Mouse (Mus musculus) stomach, embryonic 16.5 days (tissue): ENCODE results near the gene Map3k10. TPM values are rescaled to one million over a fixed set of nuclear protein-coding genes. Genes with fewer than 3 reads are reported as not detected.
"Not testable (repeated sequence)": the region's sequence is repeated elsewhere in the genome, so short reads cannot be mapped to it uniquely, and the experiment has no call there.

Experiments used
- ATAC-seq: fragments of 200-750 bp; cut with Nextera tagmentation; 2 replicates; pipeline ENCODE4 v1.8.0; 2017; ENCODE audit warnings: moderate number of reproducible peaks, moderate TSS enrichment; ENCODE audit not compliant: insufficient read depth, low FRiP score
- H3K27ac ChIP-seq: fragments of 300-500 bp; sonication (generic); 2 replicates; pipeline ENCODE4 v1.5.1; 2014; ENCODE audit warnings: low read length
- H3K27me3 ChIP-seq: fragments of 300-500 bp; sonication (generic); 2 replicates; pipeline ENCODE4 v1.6.1; 2014; ENCODE audit warnings: low read length, control low read depth, mixed read lengths; ENCODE audit not compliant: control insufficient read depth, insufficient read depth
- H3K36me3 ChIP-seq: fragments of 300-500 bp; sonication (generic); 2 replicates; pipeline ENCODE4 v1.6.1; 2014; ENCODE audit warnings: low read length; ENCODE audit not compliant: control insufficient read depth, insufficient read depth
- H3K4me1 ChIP-seq: fragments of 300-500 bp; sonication (generic); 2 replicates; pipeline ENCODE4 v1.6.1; 2014; ENCODE audit warnings: low read length, control low read depth, mixed read lengths; ENCODE audit not compliant: control insufficient read depth, insufficient read depth
- H3K4me2 ChIP-seq: fragments of 300-500 bp; sonication (generic); 2 replicates; pipeline ENCODE4 v1.6.1; 2014; ENCODE audit warnings: low read depth, low read length, mixed read lengths
- H3K4me3 ChIP-seq: fragments of 300-500 bp; sonication (generic); replicated peaks from 2 replicates; pipeline ENCODE4 v1.5.1; 2014; ENCODE audit warnings: mild to moderate bottlenecking, low read length
- H3K9ac ChIP-seq: fragments of 300-500 bp; sonication (generic); 2 replicates; pipeline ENCODE4 v1.6.1; 2014; ENCODE audit warnings: low read length
- H3K9me3 ChIP-seq: fragments of 300-500 bp; sonication (generic); replicated peaks from 2 replicates; pipeline ENCODE4 v1.6.1; 2016; ENCODE audit warnings: low read length, control low read depth; ENCODE audit not compliant: control insufficient read depth
- WGBS: fragments of 180-500 bp; shearing (Covaris S2); extraction: QIAGEN DNeasy Blood & Tissue Kit; methylation state at CpG from one replicate; pipeline ENCODE4 v1.1.7; 2014; 5-methylcytosine and 5-hydroxymethylcytosine counted together
- polyA plus RNA-seq: library from polyadenylated mRNA; unstranded; fragments of >200 nt; fragmentation: Nextera tagmentation; extraction: Ambion mirVana; gene quantifications from 2 replicates; pipeline ENCODE4 v1.2.1, GENCODE M21; 2015

Gene Map3k10
- polyA plus RNA-seq, 1 experiment from 2014 or later = 4.1 TPM

DNA sequence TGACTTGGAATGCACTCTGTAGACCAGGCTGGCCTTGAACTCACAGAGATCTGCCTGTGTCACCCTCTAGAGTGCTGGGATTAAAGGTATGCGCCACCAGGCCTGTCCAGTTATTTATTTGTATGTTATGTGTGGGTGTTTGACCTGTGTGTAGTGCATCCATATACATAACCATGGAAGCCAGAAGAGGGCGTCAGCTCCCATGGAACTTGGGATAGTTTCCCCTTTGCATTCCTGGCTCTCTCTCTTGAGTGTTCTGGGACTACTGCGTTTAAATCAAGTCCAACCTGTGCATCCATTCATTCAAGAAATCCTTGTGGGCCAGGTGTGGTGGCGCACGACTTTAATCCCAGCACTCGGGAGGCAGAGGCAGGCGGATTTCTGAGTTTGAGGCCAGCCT, 27.9 kb downstream of the Map3k10 start:
- Histone ChIP-seq H3K27me3 (no peaks in the 10 kb centered on the region), H3K9me3 (no peaks in the 10 kb centered on the region), H3K27ac (no peak overlapping the region), H3K9ac (no peak overlapping the region), H3K4me3 (no peak overlapping the region), H3K4me1 (no peaks in the 10 kb centered on the region), H3K4me2 (no peak overlapping the region), H3K36me3 (no peaks in the 10 kb centered on the region)
- no peak for ATAC-seq
- 86% methylated on average over 7 of the region's 7 CpGs for WGBS

DNA sequence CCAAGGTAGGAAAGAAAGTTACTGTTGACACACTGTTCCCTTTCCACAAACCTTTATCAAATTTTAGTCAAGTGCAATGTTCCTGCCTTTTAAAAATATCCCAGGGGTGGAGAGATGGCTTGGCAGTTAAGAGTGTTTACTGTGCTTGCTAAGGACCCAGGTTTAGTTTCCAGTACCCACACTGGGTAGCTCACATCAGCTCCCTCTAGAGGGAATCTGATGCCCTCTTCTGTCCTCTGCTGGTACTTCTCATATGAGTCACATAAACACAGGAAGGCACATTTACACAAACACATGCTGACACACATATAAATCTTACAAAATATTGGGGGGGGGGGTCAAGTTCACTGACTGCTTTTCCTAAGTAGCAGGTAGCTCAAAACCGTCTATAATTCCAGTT, 29.9 kb downstream of the Map3k10 start:
- WGBS = 56% methylated on average over 1 of the region's 1 CpGs
- no peaks in the 10 kb centered on the region for H3K4me1 ChIP-seq

DNA sequence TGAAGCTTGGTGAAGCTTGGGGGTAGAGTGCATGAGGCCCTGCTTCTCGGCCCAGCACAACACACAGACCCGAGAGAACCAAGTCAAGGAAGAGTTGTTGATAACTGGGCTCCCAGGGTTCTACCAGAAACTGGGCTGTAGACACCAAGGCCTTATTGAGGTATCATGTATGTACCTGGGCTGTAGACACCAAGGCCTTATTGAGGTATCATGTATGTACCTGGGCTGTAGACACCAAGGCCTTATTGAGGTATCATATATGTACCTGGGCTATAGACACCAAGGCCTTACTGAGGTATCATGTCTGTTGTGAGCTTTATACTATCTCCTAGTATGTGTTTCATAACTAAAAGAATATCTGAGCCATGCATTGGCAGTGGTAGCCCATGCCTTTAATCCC, 39.3 kb downstream of the Map3k10 start:
- H3K27me3 ChIP-seq, H3K9me3 ChIP-seq, H3K4me3 ChIP-seq, H3K27ac ChIP-seq, ATAC-seq, H3K4me1 ChIP-seq, H3K9ac ChIP-seq, H3K36me3 ChIP-seq, H3K4me2 ChIP-seq: not testable (repeated sequence)
- 89% methylated on average over 2 of the region's 2 CpGs for WGBS

More for the DNA sequence above, 29.9 kb downstream of the Map3k10 start:
- no peaks in the 10 kb centered on the region for H3K27me3 ChIP-seq
- no peak overlapping the region for H3K27ac ChIP-seq
- no peak overlapping the region for H3K4me2 ChIP-seq
- no peak overlapping the region for H3K4me3 ChIP-seq
- no peaks in the 10 kb centered on the region for H3K36me3 ChIP-seq
- H3K9me3 ChIP-seq = no peaks in the 10 kb centered on the region
- no peak overlapping the region for H3K9ac ChIP-seq
- no peak for ATAC-seq

DNA sequence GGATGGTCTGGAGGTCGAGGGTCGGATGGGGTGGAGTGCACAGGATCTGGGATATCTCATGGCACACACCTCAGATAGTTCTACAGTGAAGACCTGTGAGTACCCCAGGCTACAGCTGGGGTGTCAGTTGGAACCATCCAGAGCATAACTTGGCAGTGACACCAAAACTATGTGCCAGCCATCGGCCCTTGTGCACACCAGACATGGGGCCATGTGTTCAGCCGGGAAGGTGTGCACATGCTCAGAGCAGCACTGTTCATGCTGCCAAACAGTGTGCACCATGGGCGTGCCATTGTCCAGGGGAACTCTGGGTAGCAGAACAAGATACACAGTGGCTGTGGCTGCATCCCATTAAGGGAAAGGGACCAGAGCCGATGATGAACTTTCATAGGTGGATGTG, 39.7 kb downstream of the Map3k10 start:
- no peak for ATAC-seq
- H3K9me3 ChIP-seq = no peaks in the 10 kb centered on the region
- no peak overlapping the region for H3K4me2 ChIP-seq
- no peak overlapping the region for H3K4me3 ChIP-seq
- no peak overlapping the region for H3K9ac ChIP-seq
- no peaks in the 10 kb centered on the region for H3K27me3 ChIP-seq
- H3K4me1 ChIP-seq = no peaks in the 10 kb centered on the region
- no peak overlapping the region for H3K27ac ChIP-seq
- peaks cover 4% of the 10 kb centered on the region for H3K36me3 ChIP-seq
- WGBS = 96% methylated on average over 6 of the region's 6 CpGs

DNA sequence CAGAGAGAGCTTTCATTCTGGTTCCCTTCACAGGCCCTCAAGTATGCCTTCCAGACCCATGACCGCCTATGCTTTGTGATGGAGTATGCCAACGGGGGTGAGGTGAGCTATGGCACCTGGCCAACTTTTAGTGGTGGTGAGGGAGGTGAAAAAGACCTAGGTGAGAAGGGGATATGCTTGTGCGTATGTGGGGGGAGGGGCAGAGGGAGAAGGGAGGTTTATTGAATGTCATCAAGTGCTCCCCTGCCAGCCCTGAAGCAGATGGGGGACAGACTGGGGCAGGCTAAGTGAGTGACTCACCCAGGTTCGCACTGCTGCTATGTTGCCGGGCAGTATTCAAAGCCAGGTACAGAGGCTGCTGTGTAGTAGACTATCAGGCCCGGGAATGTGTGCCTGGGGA, 41.2 kb downstream of the Map3k10 start:
- Histone ChIP-seq H3K36me3 (peaks cover 4% of the 10 kb centered on the region), H3K9me3 (no peaks in the 10 kb centered on the region), H3K27ac (no peak overlapping the region), H3K4me2 (no peak overlapping the region), H3K4me1 (no peaks in the 10 kb centered on the region), H3K4me3 (no peak overlapping the region), H3K9ac (no peak overlapping the region), H3K27me3 (no peaks in the 10 kb centered on the region)
- WGBS = 90% methylated on average over 6 of the region's 6 CpGs
- ATAC-seq = no peak

DNA sequence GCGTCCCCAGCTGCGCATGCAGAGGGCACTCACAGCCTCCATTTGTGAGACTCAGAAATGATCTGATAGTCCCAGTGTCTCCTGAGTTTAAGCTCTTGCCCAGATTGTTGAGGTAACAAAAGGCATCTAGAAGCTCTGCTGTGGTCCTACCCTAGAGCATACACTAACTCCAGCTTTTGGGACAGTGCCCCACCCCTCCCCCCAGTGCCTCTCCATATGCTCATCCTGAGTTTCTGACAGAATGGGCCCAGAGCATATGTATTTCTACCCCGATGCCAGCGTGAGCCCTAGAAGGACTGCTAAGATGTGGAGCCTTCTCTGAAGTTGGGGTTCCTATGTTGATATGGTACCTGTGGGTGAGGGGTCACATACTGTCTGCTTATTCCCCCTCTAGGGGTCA, 43.0 kb downstream of the Map3k10 start:
- H3K27me3 ChIP-seq = no peaks in the 10 kb centered on the region
- no peaks in the 10 kb centered on the region for H3K4me1 ChIP-seq
- no peaks in the 10 kb centered on the region for H3K9me3 ChIP-seq
- no peak for ATAC-seq
- no peak overlapping the region for H3K27ac ChIP-seq
- no peak overlapping the region for H3K4me3 ChIP-seq
- H3K9ac ChIP-seq = no peak overlapping the region
- H3K36me3 ChIP-seq = peaks cover 4% of the 10 kb centered on the region
- no peak overlapping the region for H3K4me2 ChIP-seq
- 98% methylated on average over 4 of the region's 4 CpGs for WGBS

DNA sequence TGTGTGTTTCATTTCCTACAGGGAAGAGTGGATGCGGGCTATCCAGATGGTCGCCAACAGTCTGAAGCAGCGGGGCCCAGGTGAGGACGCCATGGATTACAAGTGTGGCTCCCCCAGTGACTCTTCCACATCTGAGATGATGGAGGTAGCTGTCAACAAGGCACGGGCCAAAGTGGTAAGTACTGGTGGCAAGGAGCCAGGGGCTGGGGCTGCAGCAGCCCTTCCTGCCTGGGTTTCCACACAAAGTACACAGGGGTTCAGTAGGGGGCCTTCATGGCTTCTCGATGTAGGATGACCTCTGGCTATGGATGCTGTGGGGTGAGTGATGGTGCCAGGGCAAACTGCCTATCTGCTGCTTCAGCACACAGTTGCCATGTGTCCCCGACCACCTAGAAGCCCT, 45.6 kb downstream of the Map3k10 start:
- WGBS = 92% methylated on average over 7 of the region's 7 CpGs

DNA sequence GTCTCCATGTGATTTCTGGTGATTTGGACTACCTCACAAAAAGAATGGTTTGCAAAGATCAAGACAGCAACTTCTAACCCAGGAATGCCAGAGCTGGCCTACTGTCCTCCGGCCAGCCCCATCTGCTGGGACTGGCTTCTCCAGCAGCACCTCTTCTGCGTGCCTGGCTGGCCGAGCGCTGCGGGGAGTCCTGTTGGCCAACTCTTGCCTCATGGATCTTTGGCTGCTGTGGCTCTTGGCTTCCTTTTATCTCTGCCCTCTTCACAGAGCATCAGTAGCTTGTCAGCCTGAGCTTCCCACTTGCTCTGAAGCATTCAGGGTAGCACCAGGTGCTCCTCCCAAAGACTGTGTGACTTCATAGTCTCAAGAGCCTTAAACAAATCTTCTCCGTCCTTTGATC, 46.2 kb downstream of the Map3k10 start:
- Histone ChIP-seq H3K27me3 (no peaks in the 10 kb centered on the region), H3K9me3 (no peaks in the 10 kb centered on the region), H3K36me3 (peaks cover 4% of the 10 kb centered on the region), H3K9ac (no peak overlapping the region), H3K4me2 (no peak overlapping the region), H3K4me3 (no peak overlapping the region), H3K27ac (no peak overlapping the region), H3K4me1 (no peaks in the 10 kb centered on the region)
- no peak for ATAC-seq
- WGBS = 92% methylated on average over 6 of the region's 6 CpGs

More for the DNA sequence above, 45.6 kb downstream of the Map3k10 start:
- not testable (repeated sequence) for H3K4me1 ChIP-seq, H3K9ac ChIP-seq, ATAC-seq, H3K4me2 ChIP-seq, H3K4me3 ChIP-seq, H3K36me3 ChIP-seq, H3K27ac ChIP-seq, H3K27me3 ChIP-seq, H3K9me3 ChIP-seq

DNA sequence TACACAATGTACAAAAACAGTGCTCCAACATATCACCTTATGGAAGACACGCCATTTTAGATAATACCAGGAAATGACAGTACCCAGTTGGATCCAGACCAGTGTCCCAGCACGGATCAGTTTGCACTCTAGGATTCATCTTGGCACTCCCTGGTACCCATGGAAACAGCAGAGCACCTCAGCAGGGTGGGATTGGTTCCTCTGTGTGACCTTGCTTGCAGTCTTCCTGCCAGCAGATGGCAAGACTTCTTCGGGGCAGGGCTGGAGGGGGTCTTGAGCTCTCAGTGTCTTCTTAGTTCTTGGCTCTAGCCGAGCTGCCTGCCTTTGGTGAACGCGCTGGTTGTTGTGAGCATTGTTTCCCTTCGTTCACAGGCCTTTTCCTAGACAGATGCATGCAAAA, 46.7 kb downstream of the Map3k10 start:
- H3K36me3 ChIP-seq = peaks cover 4% of the 10 kb centered on the region; the same call in 1 of the 2 replicates
- no peak for ATAC-seq
- H3K27me3 ChIP-seq = no peaks in the 10 kb centered on the region
- no peaks in the 10 kb centered on the region for H3K4me1 ChIP-seq
- H3K27ac ChIP-seq = no peak overlapping the region
- no peaks in the 10 kb centered on the region for H3K9me3 ChIP-seq
- no peak overlapping the region for H3K4me2 ChIP-seq
- no peak overlapping the region for H3K9ac ChIP-seq
- H3K4me3 ChIP-seq = no peak overlapping the region
- 87% methylated on average over 7 of the region's 7 CpGs for WGBS

DNA sequence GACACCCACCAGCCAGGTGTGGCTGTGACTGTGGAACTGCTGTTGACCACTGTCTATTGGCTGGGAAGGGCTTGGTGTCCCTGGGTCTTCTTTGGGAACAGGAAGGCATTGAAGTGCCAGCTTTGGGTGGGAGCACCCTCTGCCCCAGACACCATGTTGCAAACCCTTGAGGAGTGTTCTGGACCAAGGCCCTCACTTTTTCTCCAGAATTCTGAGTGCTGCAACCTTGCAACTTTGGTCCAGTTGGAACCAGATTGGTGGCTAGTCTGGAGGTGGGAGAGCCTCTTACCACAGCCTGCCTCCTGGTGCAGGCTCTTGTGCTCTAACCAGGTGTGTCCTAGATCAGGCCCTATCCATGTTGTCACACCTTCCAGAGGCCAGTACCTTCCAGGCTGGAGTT, 49.4 kb downstream of the Map3k10 start:
- no peak overlapping the region for H3K27ac ChIP-seq
- no peak overlapping the region for H3K4me3 ChIP-seq
- peaks cover 4% of the 10 kb centered on the region; the same call in 1 of the 2 replicates for H3K36me3 ChIP-seq
- ATAC-seq = no peak
- no peak overlapping the region for H3K9ac ChIP-seq
- no peaks in the 10 kb centered on the region for H3K4me1 ChIP-seq
- H3K9me3 ChIP-seq = no peaks in the 10 kb centered on the region
- no peaks in the 10 kb centered on the region for H3K27me3 ChIP-seq
- no peak overlapping the region for H3K4me2 ChIP-seq
